Mouse (Mus musculus) layer of hippocampus, adult 9-10 months (tissue): ENCODE measurements around the gene Olfr847.

Experiments
- DNase-seq: peaks from one replicate; pipeline ENCODE4 v3.0.0; 2022; ENCODE audit warnings: low spot score

Olfr847 gene

DNA sequence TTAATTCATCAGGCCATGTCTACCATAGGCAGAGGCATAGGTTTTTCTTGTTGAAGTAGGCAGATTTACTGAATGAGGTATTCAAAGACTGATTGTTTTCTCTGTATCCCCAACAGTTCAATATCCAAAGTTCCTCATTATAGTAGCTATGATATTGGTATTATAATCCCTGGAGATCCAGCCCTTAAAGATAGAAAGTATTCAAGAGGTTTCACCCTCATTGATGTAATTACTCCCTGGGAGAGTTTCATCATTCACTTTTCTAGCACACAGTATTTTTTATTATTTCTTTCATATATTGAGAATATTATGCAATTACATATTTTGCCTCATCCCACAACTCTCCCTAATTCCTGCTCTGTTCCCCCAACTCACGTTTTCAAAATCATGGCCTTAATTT is at the start of gene Olfr847:
TSS of gene Olfr847 (minus strand) at position 101 of the 400 bp plus-strand sequence.
- no peak for DNase-seq

DNA sequence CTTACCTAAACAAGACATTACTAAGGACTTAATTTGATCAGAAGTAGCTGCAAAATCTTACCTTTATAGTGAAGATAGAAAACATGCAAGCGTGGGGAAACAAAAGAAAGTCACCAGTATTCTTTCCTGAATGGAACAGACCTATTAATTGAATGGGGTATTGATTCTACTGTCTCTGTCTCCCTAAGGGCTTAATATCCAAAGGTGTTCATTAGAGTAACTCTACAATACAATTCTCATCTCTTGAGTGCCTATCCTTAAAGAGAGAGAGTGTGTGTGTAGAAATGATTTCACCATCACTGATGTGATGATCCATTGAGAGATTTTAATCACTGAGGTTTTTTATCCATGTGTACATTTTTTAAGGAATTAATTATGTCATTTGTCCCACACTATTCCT is 14.6 kb downstream of the Olfr847 start, which contains the start of gene Olfr846:
TSS of gene Olfr846 (minus strand) at position 101 of the 400 bp plus-strand sequence.
- no peak for DNase-seq

DNA sequence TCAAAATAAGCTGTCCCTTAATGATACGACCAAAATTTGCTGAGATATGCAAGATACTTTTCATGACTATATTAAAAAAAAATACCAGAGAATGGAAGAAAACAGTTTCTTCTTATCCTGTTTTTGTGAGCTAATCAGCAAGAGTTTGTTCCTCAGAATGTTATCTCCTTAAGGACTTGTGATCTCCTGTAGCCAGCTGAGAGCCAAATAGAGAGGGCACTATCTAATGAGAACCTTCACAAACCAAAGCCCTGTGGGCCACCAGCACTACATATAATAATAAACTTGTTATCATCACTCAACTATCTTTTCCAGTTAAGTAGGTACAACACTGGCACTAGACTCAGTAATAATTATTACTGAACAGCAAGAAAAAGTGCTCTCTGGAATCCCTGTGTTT is 42.3 kb downstream of the Olfr847 start, which contains the start of gene Olfr845:
TSS of gene Olfr845 (plus strand) at position 301 of the 400 bp plus-strand sequence.
- no peak for DNase-seq
